Mouse (Mus musculus) fibroblast of lung, adult 2 months (primary cell): ENCODE results near the gene Emd.

Experiments
- DNase-seq: peaks from one replicate; pipeline ENCODE4 v3.0.0-alpha.2; 2011; ENCODE audit warnings: low read depth

Emd gene

DNA sequence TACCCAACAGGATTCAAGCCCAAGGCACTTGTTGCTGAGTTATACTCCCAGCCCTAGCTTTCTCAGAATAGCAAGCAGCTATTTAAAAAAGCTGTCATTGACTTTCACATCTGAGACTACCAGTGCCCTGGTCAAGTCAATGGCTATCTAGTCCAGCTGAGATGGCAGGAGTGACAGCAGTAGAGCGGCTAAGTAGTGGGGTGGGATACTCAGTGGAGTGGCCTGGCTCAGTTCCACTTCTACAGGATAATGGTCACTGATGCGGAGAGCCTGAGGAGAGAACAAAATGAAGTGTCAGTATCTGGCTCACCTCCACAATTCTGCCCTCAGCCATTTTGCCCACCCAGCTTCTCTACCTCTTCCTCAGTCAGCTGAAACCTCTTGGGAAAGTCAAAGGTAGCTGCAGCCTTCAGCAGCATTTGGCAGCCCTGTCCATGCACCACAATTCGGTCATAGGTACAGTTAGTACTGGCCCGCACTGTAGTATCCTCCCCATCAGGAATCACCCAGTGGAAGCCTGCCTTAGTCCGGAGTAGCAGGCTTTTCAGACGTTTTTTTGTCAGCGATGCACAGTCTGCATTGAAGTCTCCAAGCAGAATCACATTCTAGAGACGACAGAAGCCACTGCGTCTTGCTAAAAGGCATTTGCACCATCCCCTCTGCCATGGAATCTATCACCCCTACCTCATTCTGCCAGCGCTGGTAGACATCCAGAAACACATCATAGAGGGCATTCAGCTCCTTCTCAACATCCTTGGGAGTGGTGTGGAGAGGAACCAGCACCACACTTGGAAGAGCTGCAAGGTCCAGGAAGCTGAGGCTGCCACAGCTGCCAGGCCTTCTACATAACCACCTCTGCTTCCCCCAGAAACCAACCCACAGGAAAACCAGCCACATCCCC lies 19.2 kb downstream of the Emd start:
- no peak for DNase-seq

DNA sequence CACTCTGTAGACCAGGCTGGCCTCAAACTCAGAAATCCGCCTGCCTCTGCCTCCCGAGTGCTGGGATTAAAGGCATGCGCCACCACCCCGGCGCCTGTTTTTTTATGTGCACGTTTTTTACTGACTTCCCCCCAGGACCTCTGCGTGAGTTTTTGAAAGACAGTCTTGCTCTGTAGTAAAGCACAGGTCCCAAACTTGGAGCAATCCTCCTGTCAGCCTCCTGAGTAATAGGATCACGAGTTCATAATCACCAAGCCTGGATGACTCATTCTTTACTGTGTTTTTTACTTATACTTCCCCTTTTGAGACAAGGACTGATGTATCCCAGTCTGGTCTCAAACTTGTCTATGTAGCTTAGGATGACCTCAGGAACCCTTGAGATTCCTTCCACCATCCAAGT lies 23.4 kb downstream of the Emd start:
- DNase-seq: no peak

DNA sequence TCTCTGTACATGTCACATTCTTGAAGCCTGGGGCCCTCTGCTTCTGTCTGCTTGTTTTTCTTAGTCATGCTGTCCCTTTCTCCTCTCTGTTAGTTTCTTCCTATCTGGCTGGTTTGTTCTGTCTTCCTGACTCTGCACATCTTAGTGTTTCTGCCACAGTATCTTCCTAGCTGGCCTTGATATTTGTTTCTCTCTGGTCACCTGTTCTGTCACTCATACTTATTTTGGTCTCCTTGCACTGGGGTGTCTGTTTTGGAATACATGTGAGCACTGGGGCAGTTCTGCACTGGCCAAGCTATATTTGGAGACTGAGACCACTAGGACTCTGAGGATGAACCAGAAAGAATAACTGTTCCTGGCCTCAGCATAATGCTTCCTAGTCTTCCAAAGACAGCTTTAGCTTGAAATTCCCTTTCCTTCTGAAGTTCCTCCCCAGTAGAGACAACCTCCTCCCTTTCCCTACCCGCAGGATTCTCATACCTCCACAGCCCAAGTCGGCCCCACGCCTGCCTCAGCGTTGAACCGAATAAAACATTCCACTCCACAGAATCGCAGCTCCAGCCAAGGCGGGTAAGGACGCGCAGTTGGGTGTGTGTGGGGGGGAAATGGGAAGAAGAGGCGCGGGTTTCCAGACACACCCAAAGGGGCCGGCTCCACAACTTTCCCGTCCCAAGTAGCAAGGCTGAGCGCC lies 26.7 kb downstream of the Emd start:
- no peak for DNase-seq

DNA sequence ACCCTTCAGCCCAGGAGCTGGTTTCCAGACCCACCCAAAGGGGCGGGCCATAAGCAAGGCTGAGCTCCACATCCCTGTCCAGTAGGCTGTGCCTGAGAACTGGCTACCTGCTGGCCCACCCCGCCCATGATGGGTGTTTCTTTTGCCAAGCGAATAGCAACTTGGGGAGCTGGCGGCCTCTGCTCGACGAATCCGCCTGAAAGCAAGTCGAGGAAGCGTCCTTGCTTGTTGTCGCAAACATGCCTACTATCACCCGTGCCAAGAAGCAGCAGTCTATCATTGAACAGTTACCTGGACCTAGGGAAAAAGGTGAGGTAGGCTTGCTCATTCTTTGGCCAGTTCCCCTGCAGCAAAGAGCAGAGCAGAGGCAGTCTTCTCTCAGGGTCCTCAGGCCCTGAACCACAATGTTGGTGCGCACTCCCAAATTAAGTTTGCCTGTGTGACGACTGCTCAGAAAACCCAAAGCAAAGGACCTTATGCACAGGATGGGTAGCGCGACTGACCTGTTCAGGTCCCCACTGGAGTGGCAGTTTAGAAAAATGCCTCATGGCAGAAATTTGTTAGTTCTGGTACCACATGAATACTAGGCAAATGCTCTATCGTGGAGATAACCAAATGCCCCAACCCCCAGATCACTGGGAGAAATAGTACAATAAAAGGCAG lies 27.4 kb downstream of the Emd start, which contains the start of the genes Taz and Dnase1l1:
Taz (plus strand) TSS at position 181 of the 663 bp plus-strand sequence.
Dnase1l1 (minus strand) TSS at position 606 of the 663 bp plus-strand sequence.
- no peak for DNase-seq

DNA sequence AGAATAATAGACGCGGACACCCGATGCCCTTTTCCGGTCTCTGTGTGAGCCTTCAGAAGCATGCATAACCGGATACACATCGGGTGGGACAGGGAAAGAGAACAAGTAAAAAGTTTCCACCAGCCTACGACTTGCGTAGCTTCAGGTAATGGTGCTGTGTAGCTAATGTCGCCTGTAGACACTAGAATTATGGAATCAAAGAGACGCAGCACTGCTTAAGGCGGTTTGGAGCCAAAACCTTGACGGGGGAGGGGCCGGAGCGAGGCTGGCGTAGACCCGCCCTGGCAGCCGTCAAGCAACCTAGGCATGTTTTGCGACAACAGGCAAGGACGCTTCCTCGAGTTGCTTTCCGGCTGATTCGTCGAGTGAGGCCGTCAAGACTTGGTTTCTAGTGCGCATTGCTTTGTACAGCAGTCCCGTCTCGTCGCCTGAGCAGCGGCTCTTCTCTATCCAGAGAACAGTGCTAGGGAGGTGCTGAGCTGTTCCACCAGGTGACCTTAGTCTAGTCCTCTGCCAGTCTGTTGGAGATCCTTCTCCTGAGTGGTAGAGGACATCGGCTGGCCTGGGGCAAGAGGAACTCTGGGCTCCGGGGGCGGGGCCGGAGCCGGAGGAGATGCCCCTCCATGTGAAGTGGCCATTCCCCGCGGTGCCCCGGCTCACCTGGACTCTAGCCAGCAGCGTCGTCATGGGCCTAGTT lies 28.1 kb downstream of the Emd start:
- DNase-seq: peak; percentile 72

DNA sequence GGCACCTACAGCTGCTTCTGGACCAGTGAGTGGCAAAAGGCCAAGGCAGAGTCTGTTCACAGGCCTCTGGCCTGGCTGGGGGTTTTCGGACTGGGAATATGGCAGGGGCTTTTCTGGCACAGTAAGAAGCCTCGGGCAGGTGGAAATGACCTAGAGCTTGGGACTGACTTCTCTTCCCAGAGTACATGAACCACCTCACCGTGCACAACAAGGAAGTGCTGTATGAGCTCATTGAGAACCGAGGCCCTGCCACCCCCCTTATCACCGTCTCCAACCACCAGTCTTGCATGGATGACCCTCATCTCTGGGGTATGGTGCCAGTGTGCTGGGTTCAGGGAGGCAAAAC lies 28.6 kb downstream of the Emd start:
- no peak for DNase-seq

DNA sequence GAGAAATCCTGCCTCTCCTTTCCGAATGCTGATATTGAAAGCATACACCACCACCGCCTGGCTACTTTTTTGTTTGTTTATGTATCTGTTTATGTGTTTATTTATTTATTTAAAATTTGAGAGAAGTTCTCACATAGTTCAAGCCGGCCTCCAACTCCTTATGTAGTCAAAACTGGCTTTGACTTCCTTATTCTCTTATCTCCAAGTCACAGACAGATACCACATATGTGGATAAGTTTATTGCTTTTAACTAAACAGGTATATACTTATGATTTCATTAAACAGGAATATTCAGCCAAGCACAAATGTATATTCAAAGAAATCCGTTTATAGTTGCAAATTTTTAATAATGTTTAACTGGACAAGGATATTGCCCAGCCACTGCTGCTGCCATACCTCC lies 38.9 kb downstream of the Emd start:
- DNase-seq: no peak

DNA sequence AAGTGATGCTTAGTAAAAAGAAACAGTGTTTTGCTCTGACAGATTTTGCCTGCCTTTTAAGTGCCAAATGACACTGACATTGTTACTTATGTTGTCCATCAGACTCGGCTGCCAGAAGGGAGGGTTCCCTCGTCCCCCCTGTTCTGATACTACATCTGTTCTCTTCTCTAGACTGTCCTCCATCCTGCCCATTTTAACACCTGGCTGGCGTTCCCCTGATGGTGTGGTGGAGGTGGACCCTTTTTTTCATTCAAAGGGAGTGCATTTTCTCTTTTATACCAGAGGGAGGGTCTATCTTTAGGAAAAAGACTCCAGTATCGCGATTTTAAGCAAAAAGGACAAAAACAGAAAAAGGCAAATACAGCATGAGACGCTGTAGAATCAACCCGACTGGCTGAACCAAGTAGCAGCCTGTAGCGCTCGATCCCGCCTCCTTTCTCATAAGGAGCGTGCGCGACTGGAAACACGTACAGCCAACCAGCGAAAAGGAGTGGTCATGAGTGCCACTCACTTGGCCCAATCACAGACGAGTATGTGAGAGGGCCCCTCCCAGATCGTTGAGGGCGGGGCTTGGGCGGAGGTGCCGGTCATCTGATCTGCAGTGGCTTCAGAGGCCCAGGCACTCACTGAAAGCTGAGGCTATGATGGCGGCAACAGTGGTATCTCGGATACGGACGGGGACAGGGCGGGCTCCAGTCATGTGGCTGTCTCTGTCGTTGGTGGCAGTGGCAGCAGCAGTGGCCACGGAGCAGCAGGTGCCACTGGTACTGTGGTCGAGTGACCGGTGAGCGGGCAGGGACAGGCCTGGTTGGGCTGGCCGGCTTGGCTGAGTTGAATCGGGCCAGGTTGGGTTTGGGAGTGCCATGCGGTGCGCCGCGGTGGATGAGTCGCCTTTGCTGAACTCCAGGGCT lies 42.3 kb downstream of the Emd start, which contains the start of gene Atp6ap1:
Atp6ap1 (plus strand) TSS at position 560 of the 911 bp plus-strand sequence.
- peak; percentile 92 for DNase-seq

DNA sequence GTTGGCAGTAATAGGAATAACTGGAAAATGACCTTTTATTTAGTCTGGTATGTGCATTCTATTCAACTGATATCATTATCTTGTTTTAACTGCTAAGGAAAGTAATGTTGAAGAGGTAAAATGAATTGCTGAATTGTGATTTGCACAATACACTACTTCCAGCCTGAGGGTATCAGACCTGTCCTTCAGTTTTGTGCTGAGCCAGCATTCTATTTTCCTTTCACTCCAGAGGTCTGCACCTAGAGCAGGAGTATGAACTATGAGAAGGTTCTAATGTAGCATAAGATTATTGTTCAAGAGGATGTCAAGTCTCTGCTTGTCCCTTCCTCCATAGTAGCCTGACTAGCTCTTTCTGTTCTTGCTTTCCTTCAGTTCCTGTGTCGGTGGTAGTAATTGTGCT lies 43.9 kb downstream of the Emd start:
- DNase-seq: no peak

DNA sequence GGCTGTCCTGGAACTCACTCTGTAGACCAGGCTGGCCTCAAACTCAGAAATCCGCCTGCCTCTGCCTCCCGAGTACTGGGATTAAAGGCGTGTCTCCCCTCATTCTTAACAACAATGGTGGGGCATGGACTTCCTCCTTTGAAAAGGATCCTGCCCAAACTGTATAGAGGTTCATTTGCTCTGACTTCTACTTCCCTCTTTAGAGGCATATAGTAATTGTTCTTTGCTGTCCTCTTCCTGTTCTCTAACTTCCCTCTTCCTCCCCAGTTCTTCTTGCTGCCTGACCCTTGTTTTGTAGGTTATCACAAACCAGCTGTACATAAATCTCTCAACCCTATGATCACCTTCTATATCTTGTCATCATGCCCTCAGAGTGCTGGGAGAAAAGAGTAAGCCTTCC lies 45.2 kb downstream of the Emd start:
- no peak for DNase-seq

DNA sequence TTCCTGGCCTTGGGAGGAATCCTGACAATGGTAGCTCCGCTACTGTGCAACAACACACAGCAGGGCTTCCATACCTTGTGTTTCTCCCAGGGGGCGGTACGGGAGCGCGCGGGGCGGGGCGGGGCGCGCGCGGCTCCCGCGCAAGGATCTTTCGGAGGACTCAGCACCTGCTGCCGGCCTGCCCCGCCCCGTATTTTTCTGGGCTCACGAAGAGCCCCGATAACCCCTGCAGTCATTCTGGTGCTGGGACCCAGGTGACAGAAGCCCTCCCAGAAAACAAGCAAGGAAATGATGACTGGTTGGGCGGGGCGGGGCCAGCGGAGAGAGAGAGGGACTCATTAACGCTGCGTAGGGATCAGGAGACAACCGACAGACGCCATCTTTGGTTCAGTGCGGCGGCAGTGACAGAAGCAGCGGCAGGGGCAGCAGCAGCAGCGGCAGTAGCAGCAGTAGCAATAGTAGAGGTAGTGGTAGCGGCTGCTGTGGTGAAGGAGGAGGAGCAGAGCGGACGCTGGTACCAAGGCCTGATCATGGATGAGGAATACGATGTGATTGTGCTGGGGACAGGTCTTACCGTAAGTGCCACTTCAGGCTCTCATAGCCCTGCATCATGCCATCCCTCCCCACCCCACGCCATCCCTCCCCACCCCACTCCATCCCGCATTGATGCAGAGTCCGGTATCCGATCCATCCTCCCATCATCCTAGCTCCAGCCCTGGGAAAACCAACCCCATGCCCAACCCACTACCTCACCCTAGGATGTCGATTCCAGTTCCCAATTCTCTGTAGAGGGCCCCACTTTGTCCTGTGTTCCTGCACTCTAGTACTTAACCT lies 50.6 kb downstream of the Emd start, which contains the start of gene Gdi1:
Gdi1 (plus strand) TSS at position 132 of the 834 bp plus-strand sequence.
- no peak for DNase-seq
